Mouse (Mus musculus) lung, adult 2 months (tissue): ENCODE measurements around the gene Cul7.

Experiments used
- CTCF ChIP-seq: fragments of 200-500 bp; IDR thresholded peaks from 2 replicates; pipeline ENCODE4 v1.5.1; 2011; ENCODE audit warnings: mild to moderate bottlenecking, low read length, control low read depth; ENCODE audit not compliant: insufficient read depth
- POLR2A ChIP-seq: fragments of 200-500 bp; IDR thresholded peaks from 2 replicates; pipeline ENCODE4 v1.6.1; 2011; ENCODE audit warnings: low read depth, mild to moderate bottlenecking, control low read depth, low read length, borderline replicate concordance; ENCODE audit errors: extremely low read depth

DNA sequence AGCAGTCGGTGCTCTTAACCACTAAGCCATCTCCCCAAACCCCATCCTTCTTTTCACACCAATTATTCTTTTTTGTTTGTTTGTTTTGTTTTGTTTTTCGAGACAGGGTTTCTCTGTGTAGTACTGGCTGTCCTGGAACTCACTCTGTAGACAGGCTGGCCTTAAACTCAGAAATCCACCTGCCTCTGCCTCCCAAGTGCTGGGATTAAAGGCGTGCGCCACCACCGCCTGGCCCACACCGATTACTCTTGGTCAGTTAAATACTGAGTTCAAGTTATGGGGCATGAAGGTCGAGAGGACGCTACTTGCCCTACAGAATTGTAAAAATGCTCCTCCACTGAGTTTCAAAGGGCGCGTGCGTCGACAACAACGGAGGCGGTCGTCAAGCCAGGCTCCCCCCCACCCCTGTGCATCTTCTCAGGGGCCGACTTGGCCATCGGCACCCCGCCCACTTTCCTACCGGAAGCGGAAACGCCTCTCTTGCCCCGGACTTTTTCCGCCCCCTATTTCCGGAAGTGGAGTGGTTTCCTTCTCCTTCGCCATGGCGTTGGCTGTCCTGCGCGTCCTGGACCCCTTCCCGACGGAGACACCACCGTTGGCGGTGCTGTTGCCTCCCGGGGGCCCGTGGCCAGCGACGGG lies 60.9 kb downstream of the Cul7 start, which contains the start of gene Pex6:
- TF ChIP-seq POLR2A (peak; percentile 79; the same call in 1 of the 2 replicates), CTCF (no peak)
